9 mouse cellular contexts compared by ENCODE assay signal in the genomic region with DNA sequence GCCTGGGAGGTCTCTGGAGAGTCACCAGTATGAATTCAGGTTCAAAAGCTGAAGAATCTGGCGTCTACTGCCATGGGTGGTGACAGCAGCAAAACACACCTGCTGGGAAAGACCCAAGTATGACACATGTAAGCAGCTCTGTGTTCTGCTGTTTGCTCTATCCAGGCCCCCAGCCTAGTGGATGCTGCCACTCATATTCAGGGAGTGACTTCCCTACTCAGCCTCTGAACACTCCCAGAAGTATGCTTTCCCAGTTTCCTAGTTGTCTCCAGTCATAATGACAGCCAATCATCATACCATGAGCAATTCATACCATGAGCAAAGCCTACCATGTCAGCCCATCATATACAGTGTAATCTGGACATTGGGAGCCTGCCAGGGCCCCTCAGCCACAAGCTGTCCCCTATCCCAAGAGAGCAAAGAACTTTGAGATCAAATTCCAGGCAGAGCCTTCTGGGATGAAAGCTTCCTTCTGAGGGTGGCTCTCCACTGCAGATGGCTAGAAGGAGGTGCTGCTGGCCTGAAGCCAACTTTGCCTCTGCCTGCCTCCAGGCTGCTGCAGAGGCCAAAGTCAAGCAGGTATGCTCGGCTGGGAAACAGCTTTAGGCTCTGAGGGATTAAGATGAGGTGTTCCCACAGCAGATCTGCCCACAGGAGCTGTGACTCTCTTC. TPM values are rescaled to one million over a fixed set of nuclear protein-coding genes. Genes with fewer than 3 reads are reported as not detected.
A peak's percentile ranks its signal among the peaks of the same experiment; 100 is the strongest.
DNase-seq lines count a peak whose midpoint lies in the region; ATAC-seq lines count a peak whose summit lies in the region.
"Had no signal": no experiment of that assay in that cellular context is flagged by ENCODE, and none has a peak within 500 bp of the region (broad histone marks: within the 10 kb centered on the region; RNA-seq: fewer than 3 reads in every experiment).

No protein-coding gene starts in this region.

- H3K9ac ChIP-seq in stomach, embryonic 16.5 days (ENCODE audit: low read length), result no peak overlapping the region
- no peak overlapping the region for H3K9ac ChIP-seq in liver, embryonic 11.5 days (ENCODE audit: low read depth, low read length)
- H3K9ac ChIP-seq: midbrain, embryonic 12.5 days had no signal

- DNase-seq in adrenal gland, postnatal 25 days, result peak; percentile 27
- no peak for DNase-seq in adrenal gland, postnatal 4 days (ENCODE audit: low spot score in 2 of 2)
- peak; percentile 57 for DNase-seq in testis, postnatal 10 days (ENCODE audit: low spot score)
- no peak for DNase-seq in testis, postnatal 14 days (ENCODE audit: low spot score)
- DNase-seq in left cerebral cortex, adult 9 months (ENCODE audit: low spot score in 2 of 2), result peak; percentile 51 to 85
- no peak for DNase-seq in embryo, embryonic 10 days (ENCODE audit: low spot score)
- DNase-seq in liver, embryonic 11.5 days (ENCODE audit: low spot score), result no peak

- H3K27me3 ChIP-seq in stomach, embryonic 16.5 days (ENCODE audit: control insufficient read depth, insufficient read depth, low read length), result no peaks in the 10 kb centered on the region
- no peaks in the 10 kb centered on the region for H3K27me3 ChIP-seq in liver, embryonic 11.5 days (replicated peaks; ENCODE audit: control insufficient read depth, insufficient read depth, low read length)
- H3K27me3 ChIP-seq: midbrain, embryonic 12.5 days had no signal

- peak; percentile 50; the same call in 1 of the 2 replicates for ATAC-seq in stomach, embryonic 16.5 days (ENCODE audit: insufficient read depth, low FRiP score)
- ATAC-seq in liver, embryonic 11.5 days (replicated peaks; ENCODE audit: low FRiP score), result no peak

- H3K36me3 ChIP-seq in stomach, embryonic 16.5 days (ENCODE audit: control insufficient read depth, insufficient read depth, low read length), result no peaks in the 10 kb centered on the region
- H3K36me3 ChIP-seq in liver, embryonic 11.5 days (ENCODE audit: control insufficient read depth, insufficient read depth, low read length), result no peaks in the 10 kb centered on the region
- H3K36me3 ChIP-seq: midbrain, embryonic 12.5 days had no signal

- H3K4me1 ChIP-seq in stomach, embryonic 16.5 days (ENCODE audit: control insufficient read depth, insufficient read depth, low read length), result no peaks in the 10 kb centered on the region
- no peaks in the 10 kb centered on the region; the same call in 1 of the 2 replicates for H3K4me1 ChIP-seq in liver, embryonic 11.5 days (replicated peaks; ENCODE audit: control insufficient read depth, insufficient read depth, low read length)

- WGBS in stomach, embryonic 16.5 days, result 38% methylated on average over 2 of the region's 2 CpGs
- WGBS in liver, embryonic 11.5 days, result 69% methylated on average over 2 of the region's 2 CpGs

- no peak overlapping the region for H3K4me3 ChIP-seq in stomach, embryonic 16.5 days (replicated peaks; ENCODE audit: low read length)
- H3K4me3 ChIP-seq in liver, embryonic 11.5 days (ENCODE audit: low read depth, low read length), result no peak overlapping the region
- H3K4me3 ChIP-seq: midbrain, embryonic 12.5 days had no signal

- H3K4me2 ChIP-seq in stomach, embryonic 16.5 days (ENCODE audit: low read depth, low read length), result no peak overlapping the region
- H3K4me2 ChIP-seq in liver, embryonic 11.5 days, result no peak overlapping the region
- H3K4me2 ChIP-seq: midbrain, embryonic 12.5 days had no signal

- H3K9me3 ChIP-seq in stomach, embryonic 16.5 days (replicated peaks; ENCODE audit: control insufficient read depth, low read length), result no peaks in the 10 kb centered on the region
- H3K9me3 ChIP-seq in liver, embryonic 11.5 days (ENCODE audit: control insufficient read depth, low read length), result no peaks in the 10 kb centered on the region
- H3K9me3 ChIP-seq: midbrain, embryonic 12.5 days had no signal

- no peak overlapping the region for H3K27ac ChIP-seq in stomach, embryonic 16.5 days (ENCODE audit: low read length)
- no peak overlapping the region for H3K27ac ChIP-seq in liver, embryonic 11.5 days (ENCODE audit: low read depth, low read length)
- H3K27ac ChIP-seq: midbrain, embryonic 12.5 days had no signal

RNA-seq across cellular contexts. Expression of a gene that starts 42.8 kb away (rescaled TPM):
- total RNA-seq in adrenal gland, postnatal 25 days (2021), result 104 and 105 TPM in 2 replicates
- total RNA-seq in adrenal gland, postnatal 4 days (2021), result 10 to 100 TPM; 90.0 to 95.0 TPM
- polyA plus RNA-seq in stomach, embryonic 16.5 days (2015; fragmentation: Nextera tagmentation; extraction: Ambion mirVana), result 7.6 and 8.3 TPM in 2 replicates
- 5.6 and 9.1 TPM in 2 replicates for polyA plus RNA-seq in liver, embryonic 11.5 days (2014; fragmentation: Nextera tagmentation; extraction: Ambion mirVana)

Comparison
In these comparisons a context has a peak if more than half of its experiments do, and no peak if none do; other contexts are left out.
1. DNase-seq: peak in adrenal gland, postnatal 25 days (single experiment), testis, postnatal 10 days (single experiment) and left cerebral cortex, adult 9 months (2 of 2); none in adrenal gland, postnatal 4 days (0 of 2), testis, postnatal 14 days (single experiment), embryo, embryonic 10 days (single experiment) and liver, embryonic 11.5 days (single experiment).